Mouse (Mus musculus) cerebellum, adult 8-10 months (tissue): ENCODE results near the gene Alg9.
"Not testable (repeated sequence)": the region's sequence is repeated elsewhere in the genome, so short reads cannot be mapped to it uniquely, and the experiment has no call there.

ENCODE experiments used
- DNase-seq: peaks from one replicate; pipeline ENCODE4 v3.0.0; 2022

The Alg9 gene

GRCm38 (mm10) chr9:50819716-50820115 lies 44.9 kb downstream of the Alg9 start:
- no peak for DNase-seq

DNA sequence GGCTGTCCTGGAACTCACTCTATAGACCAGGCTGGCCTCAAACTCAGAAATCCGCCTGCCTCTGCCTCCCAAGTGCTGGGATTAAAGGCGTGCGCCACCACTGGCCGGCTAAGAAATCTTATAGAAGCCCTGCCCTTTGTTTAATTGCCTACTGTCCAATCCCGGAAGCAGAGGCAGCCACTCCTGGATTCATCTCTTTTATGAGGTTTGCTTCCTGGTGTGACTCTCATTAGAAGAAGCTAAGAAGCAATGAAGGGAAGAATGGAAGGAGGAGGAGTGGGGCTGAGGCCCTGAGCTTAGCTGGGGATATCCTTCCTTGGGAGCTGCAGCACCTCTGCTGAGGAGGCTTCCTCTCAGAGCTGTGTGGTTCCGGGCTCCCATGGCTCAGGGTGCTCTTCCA lies 46.8 kb downstream of the Alg9 start:
- no peak for DNase-seq

GRCm38 (mm10) chr9:50822216-50822615 lies 47.4 kb downstream of the Alg9 start:
- DNase-seq = no peak

- no peak for DNase-seq
These were observed 49.1 kb downstream of the Alg9 start for GRCm38 (mm10) chr9:50823779-50824453.

DNA sequence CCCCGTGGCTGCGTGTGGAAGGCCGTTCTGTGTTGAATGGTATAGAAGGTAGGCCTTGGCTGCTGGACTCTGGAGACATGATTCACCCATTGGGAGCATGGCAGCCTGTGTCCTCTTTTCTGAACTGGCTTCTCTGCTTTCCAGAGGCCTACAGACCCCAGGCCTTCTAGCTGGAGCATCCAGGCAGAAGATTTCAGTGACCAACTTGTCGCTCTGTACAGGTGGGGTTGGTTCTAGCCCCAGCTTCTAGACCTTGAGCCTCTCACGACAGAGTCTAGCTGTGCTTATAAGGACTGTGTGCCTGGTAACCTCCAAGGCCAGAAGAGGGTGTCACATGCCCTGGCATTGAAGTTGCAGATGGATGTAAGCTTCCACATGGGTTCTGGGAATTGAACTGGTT lies 56.7 kb downstream of the Alg9 start:
- no peak for DNase-seq

- no peak for DNase-seq
These were observed 57.3 kb downstream of the Alg9 start for GRCm38 (mm10) chr9:50832162-50832561.

- DNase-seq = not testable (repeated sequence)
These were observed 57.8 kb downstream of the Alg9 start for GRCm38 (mm10) chr9:50832582-50832981.

GRCm38 (mm10) chr9:50833786-50834185 lies 59.0 kb downstream of the Alg9 start:
- no peak for DNase-seq

DNA sequence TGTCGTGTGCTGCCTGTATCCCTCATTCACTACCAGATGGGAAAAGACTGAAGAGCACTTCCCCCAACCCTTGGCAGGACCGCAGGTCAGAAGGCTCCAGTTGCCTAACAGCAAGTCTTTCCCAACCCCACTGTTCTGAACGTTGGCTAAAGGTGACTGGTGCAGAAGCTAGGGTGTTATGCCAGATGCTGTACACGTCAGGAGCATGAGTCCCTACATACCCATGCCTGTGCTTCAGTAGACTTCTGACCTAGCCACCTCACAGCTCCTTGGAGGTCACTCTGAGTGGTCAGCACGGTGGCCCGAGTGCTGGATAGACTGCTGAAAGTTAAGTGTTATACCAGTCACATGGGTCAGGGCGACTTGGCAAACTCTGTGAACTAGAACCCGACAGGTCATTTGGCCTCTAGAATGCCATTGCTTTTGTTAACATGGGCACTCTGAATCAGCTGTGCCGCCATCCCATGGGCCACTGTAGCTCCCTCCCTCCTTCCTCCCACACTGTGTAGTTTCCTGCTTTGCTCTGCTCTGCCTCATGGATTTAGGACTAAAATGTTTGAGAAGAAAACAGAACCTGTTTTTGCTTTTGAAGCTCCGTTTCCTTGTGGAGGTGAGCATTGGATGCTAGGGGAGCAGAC lies 60.4 kb downstream of the Alg9 start:
- no peak for DNase-seq

GRCm38 (mm10) chr9:50836097-50836496 lies 61.3 kb downstream of the Alg9 start:
- DNase-seq = no peak

GRCm38 (mm10) chr9:50841079-50841789 lies 66.4 kb downstream of the Alg9 start:
- DNase-seq = no peak

DNA sequence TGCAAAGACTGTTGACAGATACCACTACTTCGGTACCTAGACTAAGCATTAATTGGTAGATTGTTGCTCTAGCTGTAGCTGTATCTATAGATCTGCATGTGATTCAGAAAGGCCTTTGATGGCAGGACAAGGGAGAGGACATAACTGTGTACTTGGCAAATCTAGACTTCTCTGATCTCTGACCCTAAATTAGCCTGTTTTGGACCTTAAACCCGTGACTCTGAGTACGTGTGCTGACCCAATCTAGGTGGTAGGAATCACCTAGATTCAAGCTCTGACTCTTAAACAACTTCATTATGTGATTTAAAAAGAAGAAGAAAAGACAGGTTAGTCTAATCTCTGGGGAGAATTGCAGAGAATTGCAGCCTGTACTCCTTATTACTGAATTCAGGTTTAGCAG lies 70.3 kb downstream of the Alg9 start, which contains the start of gene Ppp2r1b:
Gene Ppp2r1b, plus strand, starts transcription at position 221 of the 400 bp plus-strand sequence.
- DNase-seq = no peak

DNA sequence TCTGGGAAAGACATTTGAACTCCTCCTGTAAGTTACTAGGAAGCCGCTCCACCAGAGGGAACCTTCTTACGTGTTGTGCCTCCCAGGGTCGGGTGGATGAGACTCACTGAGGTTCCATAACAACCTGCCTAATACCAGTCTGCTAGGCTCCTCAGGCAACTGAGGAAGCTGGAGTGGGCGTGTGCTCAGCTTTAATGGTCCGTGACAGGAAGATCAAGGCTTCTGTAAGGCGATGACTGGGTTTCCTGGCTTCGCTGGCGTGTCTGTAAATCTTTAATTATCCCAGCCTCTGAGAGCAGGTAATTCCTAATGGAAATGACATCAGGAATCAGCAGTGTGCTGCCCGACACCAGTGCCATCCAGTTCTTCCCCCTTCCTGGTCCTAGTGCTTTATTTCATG lies 70.7 kb downstream of the Alg9 start:
- no peak for DNase-seq

DNA sequence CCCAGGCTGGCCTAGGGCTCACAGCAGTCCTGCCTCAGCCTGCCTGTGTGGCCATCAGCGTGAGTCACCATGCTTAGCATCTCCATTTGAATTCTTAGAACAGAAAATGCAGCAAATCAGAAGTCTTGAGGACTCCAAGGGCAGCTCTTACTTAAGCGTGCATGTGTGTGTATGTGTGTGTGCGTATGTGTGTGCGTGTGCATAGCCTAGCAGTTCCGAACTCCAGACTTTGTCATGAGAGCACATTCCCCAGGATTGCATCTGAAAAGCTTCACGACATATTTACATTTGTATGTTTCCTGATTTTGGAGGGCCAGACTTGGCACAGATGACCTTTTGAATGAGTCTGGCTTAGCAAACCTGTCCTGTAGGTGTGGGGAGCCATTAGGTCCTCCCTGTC lies 72.3 kb downstream of the Alg9 start:
- no peak for DNase-seq

DNA sequence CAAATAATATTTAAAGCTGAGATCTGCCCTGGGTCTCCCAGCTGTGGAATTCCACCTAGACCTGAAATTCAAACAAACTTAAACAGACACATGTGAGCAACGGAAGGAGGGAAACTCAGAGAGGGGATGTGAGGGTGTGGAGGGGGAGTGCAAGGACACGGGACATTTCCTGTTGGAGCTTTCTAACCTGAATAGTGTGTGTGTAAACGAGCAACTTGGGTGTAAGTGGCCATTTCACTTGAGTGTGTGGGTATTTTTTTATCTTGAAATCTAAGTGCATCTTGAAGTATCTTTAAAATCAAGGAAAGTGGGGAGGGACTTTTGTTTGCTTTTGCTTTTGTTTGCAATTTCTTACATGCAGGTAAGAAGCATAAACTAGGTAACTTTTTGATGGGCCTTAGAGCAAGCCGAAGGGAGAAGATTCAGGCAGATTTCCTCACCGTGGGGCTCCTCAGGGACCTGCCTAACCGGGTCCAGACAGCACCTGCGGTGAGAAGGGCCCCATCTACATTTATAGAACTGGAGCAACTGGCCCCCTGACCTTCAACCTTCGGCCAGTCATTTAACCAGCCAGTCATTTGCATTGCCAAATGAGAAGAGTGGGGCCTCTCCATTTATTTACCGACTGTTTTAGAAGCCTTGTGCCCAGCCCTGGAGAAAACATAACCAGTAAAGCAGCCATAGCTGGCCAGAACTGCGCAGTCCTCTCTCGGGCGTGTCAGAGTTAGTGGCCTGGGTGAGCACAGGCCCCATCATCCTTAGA lies 73.0 kb downstream of the Alg9 start:
- DNase-seq = no peak

DNA sequence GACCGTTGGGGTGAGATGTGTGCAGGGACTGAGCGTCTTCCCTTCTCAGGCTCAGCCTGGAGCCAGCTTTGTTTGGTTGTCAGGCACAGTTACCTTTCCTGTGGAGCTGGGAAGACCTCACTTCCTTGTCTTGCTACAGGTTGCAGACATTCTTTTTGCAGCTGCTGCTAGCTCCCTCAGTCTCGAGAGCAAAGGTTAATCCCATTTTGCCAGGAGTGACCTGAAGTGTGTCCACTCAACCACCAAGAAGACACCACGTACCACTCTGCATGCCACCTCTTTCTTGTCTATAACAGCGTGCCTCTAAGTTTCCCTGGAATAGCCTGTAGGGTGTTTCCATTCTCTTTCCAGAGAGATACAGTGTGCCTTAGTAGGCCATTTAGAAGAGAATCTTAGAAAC lies 74.0 kb downstream of the Alg9 start:
- DNase-seq = no peak

DNA sequence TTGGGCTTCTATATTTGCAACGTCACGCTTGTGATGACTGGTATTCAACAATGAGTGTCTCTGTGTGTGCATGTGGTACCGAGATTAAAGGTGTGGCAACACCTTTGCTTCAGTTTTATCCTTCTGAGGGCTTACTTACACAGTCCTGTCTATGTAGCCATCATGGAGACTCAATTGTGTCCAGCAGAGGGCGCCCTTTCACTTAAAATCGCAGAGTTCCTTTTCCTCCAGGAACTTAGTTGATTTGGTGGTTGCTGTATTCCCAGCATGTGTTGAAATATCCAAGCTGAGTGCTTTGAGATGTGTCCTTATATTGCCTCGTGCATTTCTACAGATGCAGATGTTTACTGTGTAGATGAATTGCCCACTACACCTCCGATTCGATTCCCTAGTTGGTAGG lies 74.4 kb downstream of the Alg9 start:
- peak; percentile 93 for DNase-seq

DNA sequence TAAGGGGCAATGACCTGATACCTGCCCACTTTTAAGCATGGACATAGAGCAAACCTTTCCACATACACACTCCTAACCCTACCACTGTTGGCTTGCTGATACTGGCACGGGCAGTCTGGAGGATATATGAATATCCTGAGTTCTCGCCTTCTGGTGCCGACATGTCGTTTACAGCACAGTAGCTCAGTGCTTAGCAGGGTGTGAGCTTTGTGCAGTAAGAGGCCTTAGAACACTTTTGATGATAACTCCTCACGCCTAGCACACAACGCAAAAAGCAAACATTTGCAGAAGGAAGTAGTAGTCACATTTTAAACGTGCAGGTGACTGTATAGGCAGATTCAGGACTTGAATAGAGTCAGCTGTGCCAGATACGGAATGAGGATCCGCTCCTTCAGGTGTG lies 74.9 kb downstream of the Alg9 start:
- no peak for DNase-seq

DNA sequence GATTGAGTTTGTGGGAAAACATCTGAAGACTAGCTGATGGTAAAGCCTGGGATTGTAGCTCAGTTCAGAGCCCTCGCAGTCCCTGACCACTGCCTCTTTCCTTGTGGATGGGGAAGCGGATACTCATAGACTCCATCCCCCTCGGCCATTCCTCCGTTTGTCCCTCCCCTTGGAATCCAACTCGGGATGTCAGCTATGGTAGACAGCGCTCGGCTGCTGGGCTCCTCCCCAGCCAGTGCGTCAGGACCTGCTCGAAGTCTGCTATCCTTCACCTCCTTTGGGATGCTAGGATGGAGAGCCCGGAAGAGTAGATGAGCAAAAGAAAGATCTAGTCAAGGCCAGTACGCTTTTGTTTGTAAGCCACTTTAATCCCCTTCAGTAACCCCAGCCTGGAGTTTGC lies 75.5 kb downstream of the Alg9 start:
- no peak for DNase-seq

- DNase-seq = no peak
These were observed 75.9 kb downstream of the Alg9 start for GRCm38 (mm10) chr9:50850713-50851112.

DNA sequence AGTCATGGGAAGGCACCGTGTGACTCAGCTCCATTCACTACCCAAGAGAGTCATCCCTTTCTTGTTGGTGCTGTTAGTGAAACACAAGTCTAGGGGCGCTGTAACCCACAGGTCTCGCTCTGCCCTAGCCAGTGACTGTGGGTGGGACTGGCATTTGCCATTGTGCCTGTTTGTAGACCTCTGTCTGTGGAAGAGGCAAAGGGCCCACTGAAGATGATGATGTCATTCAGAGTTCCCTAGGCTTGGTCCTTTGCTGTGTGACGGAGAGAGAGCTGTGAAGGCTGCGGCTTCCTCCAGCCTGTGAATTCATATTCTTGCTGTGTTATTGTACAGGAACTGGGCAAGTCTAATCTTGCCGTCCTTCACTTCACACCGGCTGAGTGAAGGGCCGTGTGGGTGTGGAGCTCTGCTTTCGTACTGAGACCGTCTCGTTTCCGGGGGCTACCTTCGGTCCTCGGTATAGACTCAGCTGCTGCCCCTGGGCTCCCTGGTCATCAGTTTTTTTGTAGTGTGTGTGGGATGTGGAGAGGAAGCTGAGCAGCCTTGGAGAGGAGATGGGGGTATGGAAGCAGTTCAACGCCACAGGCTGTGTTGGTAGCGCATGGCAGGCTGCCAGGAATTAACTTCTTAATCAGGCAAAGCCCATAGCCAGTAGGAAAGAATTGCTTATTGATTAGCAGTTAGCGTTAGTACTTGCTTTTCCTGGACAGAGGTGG lies 78.0 kb downstream of the Alg9 start:
- no peak for DNase-seq

- no peak for DNase-seq
These were observed 79.6 kb downstream of the Alg9 start for GRCm38 (mm10) chr9:50854376-50854775.
